31 mouse cellular contexts compared by ENCODE assay signal in genomic region chr10:96909661-96910315, GRCm38 (mm10).
DNase-seq lines count a peak whose midpoint lies in the region; ATAC-seq and TF ChIP-seq lines count a peak whose summit lies in the region.
"Had no signal": no experiment of that assay in that cellular context is flagged by ENCODE, and none has a peak within 500 bp of the region (broad histone marks: within the 10 kb centered on the region; RNA-seq: fewer than 3 reads in every experiment).

No protein-coding gene starts in this region.

- TF ChIP-seq POLR2A in CH12.LX (IDR thresholded peaks at IDR 0.05; ENCODE audit: low read depth, low read length): no peak

- H3K9me3 ChIP-seq in CH12.LX (replicated peaks; ENCODE audit: low read length): no peaks in the 10 kb centered on the region
- H3K9me3 ChIP-seq in hindbrain, embryonic 11.5 days (ENCODE audit: control insufficient read depth, low read length): no peaks in the 10 kb centered on the region

- H3K9ac ChIP-seq in CH12.LX (ENCODE audit: insufficient read depth, low read depth): no peak overlapping the region
- no peak overlapping the region for H3K9ac ChIP-seq in hindbrain, embryonic 11.5 days (ENCODE audit: low read depth, low read length)
- H3K9ac ChIP-seq: forebrain, embryonic 13.5 days; heart, embryonic 12.5 days; intestine, embryonic 15.5 days; liver, embryonic 15.5 days; lung, embryonic 14.5 days; midbrain, embryonic 12.5 days; neural tube, embryonic 12.5 days had no signal

- no peaks in the 10 kb centered on the region for H3K27me3 ChIP-seq in CH12.LX (replicated peaks)
- H3K27me3 ChIP-seq in hindbrain, embryonic 11.5 days (ENCODE audit: control insufficient read depth, insufficient read depth, low read length): no peaks in the 10 kb centered on the region
- H3K27me3 ChIP-seq: forebrain, embryonic 13.5 days; heart, embryonic 12.5 days; intestine, embryonic 15.5 days; liver, embryonic 15.5 days; megakaryocyte, embryonic 14.5 days; midbrain, embryonic 12.5 days; neural tube, embryonic 12.5 days had no signal

- TF ChIP-seq CTCF in CH12.LX (conservative IDR thresholded peaks at IDR 0.05 in 1 of 2, IDR thresholded peaks at IDR 0.05 in 1 of 2; ENCODE audit: low read depth in 2 of 2, low read length in 2 of 2): no peak

- in situ Hi-C loops in CH12.LX (cut with MboI; ENCODE audit: low pct_ligation_motif_present, low pct_unique_long_range_greater_than_20kb, low sequenced_read_pairs): no loop called here

- ATAC-seq in neutrophil, adult 5-6 weeks (ENCODE audit: extremely low read depth, insufficient number of reproducible peaks, low FRiP score, poor library complexity, severe bottlenecking): peak; percentile 42; the same call in 1 of the 2 replicates
- ATAC-seq in hindbrain, embryonic 11.5 days (ENCODE audit: low FRiP score): no peak
- ATAC-seq: forebrain, embryonic 13.5 days; hindbrain, postnatal 0 days; intestine, embryonic 15.5 days had no signal

- no peaks in the 10 kb centered on the region for H3K36me3 ChIP-seq in CH12.LX (replicated peaks in 1 of 2; ENCODE audit: control insufficient read depth in 1 of 2, insufficient read depth in 1 of 2, low read length in 1 of 2)
- H3K36me3 ChIP-seq in hindbrain, embryonic 11.5 days (ENCODE audit: control insufficient read depth, insufficient read depth, low read length): no peaks in the 10 kb centered on the region
- H3K36me3 ChIP-seq: G1E; hindbrain, embryonic 10.5 days; intestine, embryonic 15.5 days; liver, embryonic 15.5 days; midbrain, embryonic 12.5 days; neural tube, embryonic 12.5 days had no signal

- TF ChIP-seq RAD21 in CH12.LX (IDR thresholded peaks at IDR 0.05; ENCODE audit: low read depth, low read length): no peak

- no peak overlapping the region for H3K4me3 ChIP-seq in CH12.LX (replicated peaks in 1 of 3; ENCODE audit: low read depth in 2 of 3, low read length in 2 of 3, poor library complexity in 1 of 3)
- H3K4me3 ChIP-seq in hindbrain, embryonic 11.5 days (ENCODE audit: low read depth, low read length): no peak overlapping the region
- H3K4me3 ChIP-seq: forebrain, embryonic 13.5 days; gastrocnemius, adult 2 months; heart, adult 2 months; heart, embryonic 12.5 days; hindbrain, embryonic 10.5 days; intestine, embryonic 15.5 days; liver, embryonic 15.5 days; megakaryocyte, embryonic 14.5 days; midbrain, embryonic 12.5 days; myocyte; neural tube, embryonic 12.5 days had no signal

- H3K4me1 ChIP-seq in CH12.LX (ENCODE audit: control insufficient read depth in 1 of 2, insufficient read depth in 2 of 2): peaks cover 2 to 22% of the 10 kb centered on the region in 2 experiments; a peak in 3 of 4 replicates
- no peaks in the 10 kb centered on the region for H3K4me1 ChIP-seq in hindbrain, embryonic 11.5 days (replicated peaks; ENCODE audit: control insufficient read depth, insufficient read depth, low read length)
- H3K4me1 ChIP-seq: forebrain, embryonic 13.5 days; heart, embryonic 12.5 days; hindbrain, embryonic 10.5 days; intestine, embryonic 15.5 days; liver, embryonic 15.5 days; megakaryocyte, embryonic 14.5 days; midbrain, embryonic 12.5 days; neural tube, embryonic 12.5 days had no signal

- dilution Hi-C loops in CH12.LX (cut with MboI; ENCODE audit: extremely low pct_ligation_motif_present, extremely low pct_unique_long_range_greater_than_20kb, low sequenced_read_pairs): no loop called here

- peak; percentile 42; the same call in 1 of the 2 replicates for TF ChIP-seq EP300 in CH12.LX (IDR thresholded peaks at IDR 0.05; ENCODE audit: low read length)

- no peak overlapping the region; the same call in 1 of the 2 replicates for H3K4me2 ChIP-seq in CH12.LX (ENCODE audit: insufficient read depth, low read depth, poor library complexity, severe bottlenecking)
- H3K4me2 ChIP-seq in hindbrain, embryonic 11.5 days (replicated peaks; ENCODE audit: low read depth, low read length): no peak overlapping the region
- H3K4me2 ChIP-seq: forebrain, embryonic 13.5 days; heart, embryonic 12.5 days; intestine, embryonic 15.5 days; liver, embryonic 15.5 days; lung, embryonic 14.5 days; midbrain, embryonic 12.5 days; neural tube, embryonic 12.5 days had no signal

- DNase-seq in A20 (ENCODE audit: low read depth, low spot score): peak; percentile 15
- DNase-seq in CH12.LX (ENCODE audit: extremely low read depth): peak; percentile 13
- DNase-seq in brain, adult 2 months (ENCODE audit: low read depth, low spot score): peak; percentile 7
- DNase-seq in hindbrain, embryonic 11.5 days (ENCODE audit: low spot score): no peak
- no peak for DNase-seq in frontal cortex, postnatal 36 days (ENCODE audit: low spot score in 2 of 2)
- DNase-seq: adrenal gland, postnatal 14 days; cerebellum, adult 8-10 months; cerebellum, postnatal 25 days; gastrocnemius, adult 2 months; gastrocnemius, postnatal 36 days; heart, adult 2 months; kidney, adult 2 months; kidney, postnatal 10 days; layer of hippocampus, adult 9-11 months; liver; lung, embryonic 14.5 days; lung, postnatal 14 days; right cerebral cortex, postnatal 4 days; thymus, postnatal 4 days had no signal

- 76% methylated on average over 1 of the region's 1 CpGs for WGBS in hindbrain, embryonic 11.5 days

- no peaks in the 10 kb centered on the region for H3K79me2 ChIP-seq in CH12.LX (replicated peaks; ENCODE audit: control insufficient read depth, extremely low read depth, insufficient read depth, poor library complexity, severe bottlenecking)

- H3K27ac ChIP-seq in CH12.LX (ENCODE audit: insufficient read depth, low read depth): no peak overlapping the region
- H3K27ac ChIP-seq in hindbrain, embryonic 11.5 days (ENCODE audit: low read depth, low read length): no peak overlapping the region
- H3K27ac ChIP-seq: forebrain, embryonic 13.5 days; gastrocnemius, adult 2 months; heart, adult 2 months; hindbrain, embryonic 10.5 days; hindbrain, postnatal 0 days; intestine, embryonic 15.5 days; liver, embryonic 15.5 days; midbrain, embryonic 12.5 days; neural tube, embryonic 12.5 days had no signal

TF ChIP-seq in CH12.LX, 34 proteins besides CTCF, POLR2A, EP300 and RAD21:
- TF ChIP-seq KAT2A (IDR thresholded peaks at IDR 0.05; ENCODE audit: insufficient replicate concordance, low read length): no peak
- TF ChIP-seq IRF4 (IDR thresholded peaks at IDR 0.05; ENCODE audit: low read depth, low read length): no peak

Comparison
In these comparisons a context has a peak if more than half of its experiments do, and no peak if none do; other contexts are left out.
1. DNase-seq: peak in A20 (single experiment), CH12.LX (single experiment) and brain, adult 2 months (single experiment); none in hindbrain, embryonic 11.5 days (single experiment) and frontal cortex, postnatal 36 days (0 of 2).